Mouse (Mus musculus): ENCODE measurements around the gene Emc9.

- TF ChIP-seq CTCF (IDR thresholded peaks at IDR 0.05; ENCODE audit: control insufficient read depth, insufficient read depth, insufficient replicate concordance, low read depth, low read length) (no peak), POLR2A (IDR thresholded peaks at IDR 0.05; ENCODE audit: control insufficient read depth, low read depth, low read length) (no peak)
These were observed 18.1 kb upstream of the Emc9 start, which contains the start of gene Irf9 for GRCm38 (mm10) chr14:55603271-55603632.

All from testis, adult 2 months (tissue).